Mouse (Mus musculus): ENCODE measurements around the gene Tmem88. TPM values are rescaled to one million over a fixed set of nuclear protein-coding genes. Genes with fewer than 3 reads are reported as not detected.
A peak's percentile ranks its signal among the peaks of the same experiment; 100 is the strongest.

Gene Tmem88
- polyA plus RNA-seq, 1 experiment from 2014 or later: 6.6 TPM

DNA sequence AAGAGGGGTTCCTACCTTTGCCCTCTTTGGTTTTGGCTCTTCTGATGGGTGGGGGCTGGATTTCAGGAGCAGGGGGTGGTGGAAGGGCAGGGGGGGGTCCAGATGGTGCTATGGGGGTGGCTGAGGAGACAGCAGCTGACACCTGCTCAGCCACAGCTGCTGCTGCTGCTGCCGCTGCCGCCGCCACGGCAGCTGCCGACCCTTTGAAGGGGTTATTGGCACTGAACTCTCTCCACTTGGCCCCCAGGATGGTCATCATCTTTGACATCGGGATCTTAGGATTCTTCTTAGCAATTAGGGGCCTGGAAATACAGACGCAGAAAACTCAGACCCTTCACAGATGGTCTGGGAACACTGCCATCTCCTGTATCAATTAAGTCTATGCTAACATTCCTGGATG, 36.0 kb downstream of the Tmem88 start:
- Histone ChIP-seq H3K4me1 (peaks cover 43% of the 10 kb centered on the region), H3K4me3 (no peak overlapping the region), H3K27ac (peak overlapping the region; percentile 63), H3K9me3 (replicated peaks) (no peaks in the 10 kb centered on the region), H3K27me3 (no peaks in the 10 kb centered on the region), H3K4me2 (no peak overlapping the region), H3K36me3 (ENCODE audit: poor library complexity, severe bottlenecking) (peaks cover 75% of the 10 kb centered on the region), H3K9ac (no peak overlapping the region)
- 40% methylated on average over 7 of the region's 7 CpGs for WGBS
- ATAC-seq: no peak

DNA sequence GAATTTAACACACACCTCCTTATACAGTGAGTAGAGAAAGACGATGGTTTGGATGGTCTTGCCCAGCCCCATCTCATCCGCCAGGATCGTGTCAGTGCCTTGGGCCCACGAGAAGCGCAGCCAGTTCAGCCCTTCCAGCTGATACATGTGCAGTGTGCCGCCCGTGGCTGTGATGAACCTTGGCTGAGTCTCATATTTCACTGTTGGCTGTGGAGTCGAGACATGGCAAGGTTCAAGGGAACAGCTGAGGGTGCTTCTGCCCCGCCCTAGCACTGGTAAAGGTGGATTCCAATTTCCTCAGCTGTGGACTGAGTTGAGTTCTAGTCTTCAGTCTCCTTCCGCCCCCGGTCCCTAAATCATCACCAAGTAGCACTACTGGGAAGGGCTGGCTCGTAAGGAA, 40.3 kb downstream of the Tmem88 start:
- no peak overlapping the region for H3K4me2 ChIP-seq
- ATAC-seq: no peak
- H3K4me1 ChIP-seq: peaks cover 9% of the 10 kb centered on the region
- no peak overlapping the region for H3K4me3 ChIP-seq
- 92% methylated on average over 12 of the region's 12 CpGs for WGBS
- no peaks in the 10 kb centered on the region for H3K9me3 ChIP-seq (replicated peaks)
- H3K27me3 ChIP-seq: no peaks in the 10 kb centered on the region
- H3K9ac ChIP-seq: no peak overlapping the region
- H3K27ac ChIP-seq: no peak overlapping the region
- peaks cover 100% of the 10 kb centered on the region for H3K36me3 ChIP-seq (ENCODE audit: poor library complexity, severe bottlenecking)

DNA sequence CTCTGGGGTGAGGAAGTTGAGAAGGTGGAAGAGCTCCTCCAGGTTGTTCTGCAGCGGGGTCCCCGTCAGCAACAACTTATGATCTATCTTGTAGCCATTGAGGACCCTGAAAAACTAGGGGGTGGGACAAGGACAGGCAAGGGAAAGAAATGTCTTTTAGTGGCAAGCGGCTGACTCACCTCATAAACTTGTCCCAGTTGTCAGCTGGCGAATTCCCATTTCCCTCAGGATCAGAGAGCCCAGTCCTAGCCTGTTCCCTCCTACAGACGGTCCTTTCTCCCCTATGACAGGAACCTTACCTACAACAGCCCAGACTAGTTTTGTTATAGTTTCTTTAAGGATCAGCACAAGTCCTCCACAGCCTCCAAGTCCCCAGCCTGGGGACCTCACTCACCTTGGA, 41.5 kb downstream of the Tmem88 start:
- peaks cover 100% of the 10 kb centered on the region for H3K36me3 ChIP-seq (ENCODE audit: poor library complexity, severe bottlenecking)
- no peak for ATAC-seq
- H3K9me3 ChIP-seq (replicated peaks): no peaks in the 10 kb centered on the region
- 95% methylated on average over 5 of the region's 5 CpGs for WGBS
- H3K27me3 ChIP-seq: no peaks in the 10 kb centered on the region
- no peak overlapping the region for H3K4me3 ChIP-seq
- no peak overlapping the region for H3K4me2 ChIP-seq
- H3K9ac ChIP-seq: no peak overlapping the region
- no peaks in the 10 kb centered on the region; the same call in 1 of the 2 replicates for H3K4me1 ChIP-seq
- H3K27ac ChIP-seq: no peak overlapping the region

Other genes with a start within 250 kb of the Tmem88 start
- gene Alox12b, start 241.2 kb downstream of the Tmem88 start, polyA plus RNA-seq (2015; fragmentation: Nextera tagmentation; extraction: Ambion mirVana): not detected in 2 replicates
- gene Alox8, start 200.4 kb downstream of the Tmem88 start, polyA plus RNA-seq (2015; fragmentation: Nextera tagmentation; extraction: Ambion mirVana): not detected in 2 replicates
- gene Gucy2e, start 161.2 kb downstream of the Tmem88 start, polyA plus RNA-seq (2015; fragmentation: Nextera tagmentation; extraction: Ambion mirVana): 0.18 and 0.29 TPM in 2 replicates
- 37.1 and 43.3 TPM in 2 replicates for gene Cntrob, start 74.5 kb downstream of the Tmem88 start, polyA plus RNA-seq (2015; fragmentation: Nextera tagmentation; extraction: Ambion mirVana)
- 208 and 210 TPM in 2 replicates for gene Trappc1, start 74.3 kb downstream of the Tmem88 start, polyA plus RNA-seq (2015; fragmentation: Nextera tagmentation; extraction: Ambion mirVana)
- gene Kcnab3, start 72.0 kb downstream of the Tmem88 start, polyA plus RNA-seq (2015; fragmentation: Nextera tagmentation; extraction: Ambion mirVana): 3.7 and 4.0 TPM in 2 replicates
- gene Rnf227, start 57.8 kb downstream of the Tmem88 start, polyA plus RNA-seq (2015; fragmentation: Nextera tagmentation; extraction: Ambion mirVana): 72.6 and 78.8 TPM in 2 replicates
- gene Chd3, start 28.8 kb downstream of the Tmem88 start, polyA plus RNA-seq (2015; fragmentation: Nextera tagmentation; extraction: Ambion mirVana): 104 and 106 TPM in 2 replicates
- 100.0 and 108 TPM in 2 replicates for gene Naa38, start 2.7 kb downstream of the Tmem88 start, polyA plus RNA-seq (2015; fragmentation: Nextera tagmentation; extraction: Ambion mirVana)
- gene Cyb5d1, start 2.6 kb downstream of the Tmem88 start, polyA plus RNA-seq (2015; fragmentation: Nextera tagmentation; extraction: Ambion mirVana): 45.9 and 48.6 TPM in 2 replicates
- gene Kdm6b, start 15.4 kb upstream of the Tmem88 start, polyA plus RNA-seq (2015; fragmentation: Nextera tagmentation; extraction: Ambion mirVana): 55.4 and 59.3 TPM in 2 replicates
- 1.7 and 2.0 TPM in 2 replicates for gene Dnah2, start 150.9 kb upstream of the Tmem88 start, polyA plus RNA-seq (2015; fragmentation: Nextera tagmentation; extraction: Ambion mirVana)
- gene Efnb3, start 162.0 kb upstream of the Tmem88 start, polyA plus RNA-seq (2015; fragmentation: Nextera tagmentation; extraction: Ambion mirVana): 63.1 and 72.0 TPM in 2 replicates
- gene Wrap53, start 182.0 kb upstream of the Tmem88 start, polyA plus RNA-seq (2015; fragmentation: Nextera tagmentation; extraction: Ambion mirVana): 32.0 and 35.1 TPM in 2 replicates
- 119 and 129 TPM in 2 replicates for gene Trp53, start 182.1 kb upstream of the Tmem88 start, polyA plus RNA-seq (2015; fragmentation: Nextera tagmentation; extraction: Ambion mirVana)
- gene Atp1b2, start 207.7 kb upstream of the Tmem88 start, polyA plus RNA-seq (2015; fragmentation: Nextera tagmentation; extraction: Ambion mirVana): 12.7 and 14.0 TPM in 2 replicates
- not detected in 2 replicates for gene Shbg, start 219.7 kb upstream of the Tmem88 start, polyA plus RNA-seq (2015; fragmentation: Nextera tagmentation; extraction: Ambion mirVana)
- gene Sat2, start 223.8 kb upstream of the Tmem88 start, polyA plus RNA-seq (2015; fragmentation: Nextera tagmentation; extraction: Ambion mirVana): 20.6 and 22.7 TPM in 2 replicates
- gene Fxr2, start 234.8 kb upstream of the Tmem88 start, polyA plus RNA-seq (2015; fragmentation: Nextera tagmentation; extraction: Ambion mirVana): 38.7 and 42.2 TPM in 2 replicates